Mouse (Mus musculus): ENCODE results near the gene Nkx6-1.

Nkx6-1 gene

DNA sequence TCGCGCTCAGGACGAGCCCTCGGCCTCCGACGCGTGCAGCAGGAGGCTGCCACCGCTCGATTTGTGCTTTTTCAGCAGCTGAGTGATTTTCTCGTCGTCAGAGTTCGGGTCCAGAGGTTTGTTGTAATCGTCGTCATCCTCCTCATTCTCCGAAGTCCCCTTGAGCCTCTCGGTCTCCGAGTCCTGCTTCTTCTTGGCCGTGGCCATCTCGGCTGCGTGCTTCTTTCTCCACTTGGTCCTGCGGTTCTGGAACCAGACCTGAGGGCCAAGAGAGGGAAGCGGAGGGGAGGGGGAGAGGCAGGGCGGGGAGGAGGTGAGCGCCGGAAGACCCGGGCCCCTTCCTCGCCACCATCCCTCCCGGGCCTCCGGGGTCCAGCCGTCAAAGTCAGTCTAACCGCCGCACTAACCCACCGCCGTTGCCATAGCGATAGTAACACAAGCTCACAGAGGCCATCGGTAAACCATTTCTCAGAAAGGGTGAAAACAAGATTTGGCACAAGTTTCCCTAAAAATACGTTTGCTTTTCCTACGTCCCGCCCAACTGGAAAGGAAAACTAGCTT lies 5.3 kb downstream of the Nkx6-1 start:
- no peak for DNase-seq (ENCODE audit: low read depth, low spot score)

- no peak for DNase-seq (ENCODE audit: low read depth, low spot score)
These were observed 5.9 kb downstream of the Nkx6-1 start for GRCm38 (mm10) chr5:101658984-101659290.

GRCm38 (mm10) chr5:101658188-101658983 lies 6.4 kb downstream of the Nkx6-1 start:
- DNase-seq (ENCODE audit: low read depth, low spot score): no peak

DNA sequence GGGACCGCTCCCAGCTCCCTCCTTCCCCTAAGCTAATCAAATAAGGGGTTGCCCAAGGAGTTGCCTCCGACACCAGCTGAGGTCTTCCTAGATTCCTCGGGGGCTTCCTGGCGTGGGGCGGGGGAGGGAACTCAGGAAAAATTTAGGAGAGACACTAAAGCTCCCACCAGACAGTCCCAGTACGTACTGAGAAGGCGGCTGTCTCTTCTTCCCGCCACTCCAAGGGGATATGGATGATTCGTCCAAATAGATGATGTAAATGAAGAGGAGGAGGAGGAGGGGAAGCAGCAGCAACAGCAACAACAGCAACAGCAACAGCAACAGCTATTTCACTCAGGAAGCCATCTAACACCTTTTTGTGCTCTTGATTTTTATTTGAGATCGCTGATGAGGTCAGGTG lies 7.1 kb downstream of the Nkx6-1 start:
- DNase-seq (ENCODE audit: low read depth, low spot score): no peak

GRCm38 (mm10) chr5:101656107-101656506 lies 8.7 kb downstream of the Nkx6-1 start:
- no peak for DNase-seq (ENCODE audit: low read depth, low spot score)

DNA sequence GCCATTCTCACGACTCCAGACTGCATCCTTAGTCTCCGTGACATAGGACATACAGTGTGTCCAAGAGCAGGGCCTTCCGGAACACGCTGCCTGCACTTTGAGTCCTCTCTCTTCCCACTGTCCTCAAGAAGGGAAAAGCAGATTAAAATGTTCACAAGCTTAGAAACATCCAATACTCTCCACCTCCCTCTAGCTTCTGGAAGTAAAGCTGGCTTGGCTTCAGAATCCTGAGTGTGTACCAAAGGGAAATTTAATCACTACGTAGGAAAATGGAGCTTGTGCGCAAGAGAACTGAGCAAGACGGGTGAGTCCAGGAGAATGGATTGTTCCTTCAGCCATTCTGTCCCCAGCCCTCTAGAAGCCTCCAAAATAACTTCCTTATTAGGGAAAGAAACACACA lies 9.4 kb downstream of the Nkx6-1 start:
- no peak for DNase-seq (ENCODE audit: low read depth, low spot score)

GRCm38 (mm10) chr5:101647726-101648686 lies 16.8 kb downstream of the Nkx6-1 start:
- DNase-seq (ENCODE audit: low read depth, low spot score): no peak

DNA sequence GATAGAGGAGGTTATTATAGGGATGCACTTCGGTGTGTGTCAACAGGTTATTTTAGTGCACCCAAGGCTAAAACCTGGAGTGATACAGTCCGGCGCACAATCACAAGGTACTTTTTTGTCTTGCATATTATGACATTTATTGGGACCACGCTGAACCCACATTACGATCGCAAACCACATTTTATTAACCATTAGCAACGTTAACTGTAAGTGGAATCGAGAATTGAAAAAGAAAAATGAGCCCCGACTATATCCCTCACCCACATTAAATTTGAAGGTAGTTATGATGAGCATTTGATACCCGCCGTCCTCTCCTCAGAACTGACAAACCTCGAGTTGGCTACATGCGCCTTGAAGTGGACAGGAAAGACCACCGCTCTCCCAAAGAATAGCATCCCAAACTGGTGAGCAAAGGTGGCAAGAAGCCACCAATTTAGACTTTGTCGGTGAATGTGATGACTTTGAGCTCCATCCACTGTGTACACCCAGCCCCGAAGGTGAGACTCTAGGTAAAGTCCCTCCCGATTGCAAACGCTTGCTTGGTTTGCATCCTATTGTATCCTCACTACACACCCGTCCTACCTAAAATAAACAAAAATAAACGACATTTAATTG lies 17.7 kb downstream of the Nkx6-1 start:
- DNase-seq (ENCODE audit: low read depth, low spot score): no peak

DNA sequence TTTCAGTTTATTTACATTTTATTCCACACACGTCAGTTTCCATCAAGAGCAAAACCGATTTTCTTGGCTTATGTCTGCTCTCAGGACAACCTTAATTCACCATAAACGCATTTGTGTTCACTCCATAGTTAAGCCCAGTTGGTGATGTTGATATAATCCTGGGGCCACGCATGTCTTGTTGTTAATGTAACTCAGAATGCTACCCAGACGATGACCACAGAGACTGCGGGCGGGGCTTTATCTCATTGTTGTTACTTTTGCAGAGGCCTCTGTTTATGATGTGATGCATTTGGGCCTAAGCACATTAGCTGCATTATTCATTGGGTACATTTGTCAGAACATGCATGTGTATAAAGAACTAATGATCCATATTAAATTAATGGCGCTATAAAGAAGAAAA lies 19.7 kb downstream of the Nkx6-1 start:
- no peak for DNase-seq (ENCODE audit: low read depth, low spot score)

- DNase-seq (ENCODE audit: low read depth, low spot score): no peak
These were observed 26.7 kb downstream of the Nkx6-1 start for GRCm38 (mm10) chr5:101638101-101638500.
